Mouse (Mus musculus): ENCODE results near the gene Cdkn2aip. TPM values are rescaled to one million over a fixed set of nuclear protein-coding genes. Genes with fewer than 3 reads are reported as not detected.
A peak's percentile ranks its signal among the peaks of the same experiment; 100 is the strongest.

Cdkn2aip gene
- polyA plus RNA-seq, 1 experiment, result 4.0 TPM

GRCm38 (mm10) chr8:47718641-47719040 is 4.9 kb upstream of the Cdkn2aip start:
- Histone ChIP-seq H3K4me3 (replicated peaks; ENCODE audit: control insufficient read depth, low read depth, low read length) (no peak overlapping the region), H3K4me1 (ENCODE audit: control insufficient read depth, insufficient read depth, low read length) (no peaks in the 10 kb centered on the region), H3K27ac (ENCODE audit: control insufficient read depth, insufficient read depth, low read depth, low read length, poor library complexity) (no peak overlapping the region)
- 26% methylated on average over 11 of the region's 11 CpGs for WGBS
- TF ChIP-seq CTCF (IDR thresholded peaks at IDR 0.05; ENCODE audit: control insufficient read depth, insufficient read depth, low read length) (no peak), POLR2A (IDR thresholded peaks at IDR 0.05; ENCODE audit: borderline replicate concordance, control insufficient read depth, low read depth, low read length) (no peak)

- no peaks in the 10 kb centered on the region for H3K4me1 ChIP-seq (ENCODE audit: control insufficient read depth, insufficient read depth, low read length)
- TF ChIP-seq CTCF (IDR thresholded peaks at IDR 0.05; ENCODE audit: control insufficient read depth, insufficient read depth, low read length) (no peak), POLR2A (IDR thresholded peaks at IDR 0.05; ENCODE audit: borderline replicate concordance, control insufficient read depth, low read depth, low read length) (peak; percentile 35; the same call in 1 of the 2 replicates)
- under 1% methylated on average over 44 of the region's 44 CpGs for WGBS
- peak overlapping the region; percentile 99 for H3K27ac ChIP-seq (ENCODE audit: control insufficient read depth, insufficient read depth, low read depth, low read length, poor library complexity)
- peak overlapping the region; percentile 98 for H3K4me3 ChIP-seq (replicated peaks; ENCODE audit: control insufficient read depth, low read depth, low read length)
Observed at GRCm38 (mm10) chr8:47713171-47713663, 515 bp downstream of the Cdkn2aip start.

- Histone ChIP-seq H3K4me3 (replicated peaks; ENCODE audit: control insufficient read depth, low read depth, low read length) (no peak overlapping the region), H3K4me1 (ENCODE audit: control insufficient read depth, insufficient read depth, low read length) (no peaks in the 10 kb centered on the region), H3K27ac (ENCODE audit: control insufficient read depth, insufficient read depth, low read depth, low read length, poor library complexity) (no peak overlapping the region)
- 63% methylated on average over 5 of the region's 5 CpGs for WGBS
- TF ChIP-seq POLR2A (IDR thresholded peaks at IDR 0.05; ENCODE audit: borderline replicate concordance, control insufficient read depth, low read depth, low read length) (no peak), CTCF (IDR thresholded peaks at IDR 0.05; ENCODE audit: control insufficient read depth, insufficient read depth, low read length) (no peak)
Observed at GRCm38 (mm10) chr8:47708106-47708505, 5.6 kb downstream of the Cdkn2aip start.

GRCm38 (mm10) chr8:47706746-47707145 is 7.0 kb downstream of the Cdkn2aip start:
- H3K4me3 ChIP-seq (replicated peaks; ENCODE audit: control insufficient read depth, low read depth, low read length), result no peak overlapping the region
- WGBS, result 76% methylated on average over 8 of the region's 8 CpGs
- H3K27ac ChIP-seq (ENCODE audit: control insufficient read depth, insufficient read depth, low read depth, low read length, poor library complexity), result no peak overlapping the region
- H3K4me1 ChIP-seq (ENCODE audit: control insufficient read depth, insufficient read depth, low read length), result no peaks in the 10 kb centered on the region
- TF ChIP-seq CTCF (IDR thresholded peaks at IDR 0.05; ENCODE audit: control insufficient read depth, insufficient read depth, low read length), result no peak
- TF ChIP-seq POLR2A (IDR thresholded peaks at IDR 0.05; ENCODE audit: borderline replicate concordance, control insufficient read depth, low read depth, low read length), result no peak

- Histone ChIP-seq H3K27ac (ENCODE audit: control insufficient read depth, insufficient read depth, low read depth, low read length, poor library complexity) (no peak overlapping the region), H3K4me3 (replicated peaks; ENCODE audit: control insufficient read depth, low read depth, low read length) (no peak overlapping the region), H3K4me1 (ENCODE audit: control insufficient read depth, insufficient read depth, low read length) (no peaks in the 10 kb centered on the region)
- 56% methylated on average over 1 of the region's 1 CpGs for WGBS
- no peak for TF ChIP-seq POLR2A (IDR thresholded peaks at IDR 0.05; ENCODE audit: borderline replicate concordance, control insufficient read depth, low read depth, low read length)
- no peak for TF ChIP-seq CTCF (IDR thresholded peaks at IDR 0.05; ENCODE audit: control insufficient read depth, insufficient read depth, low read length)
Observed at GRCm38 (mm10) chr8:47702333-47702732, 11.4 kb downstream of the Cdkn2aip start.

- H3K27ac ChIP-seq (ENCODE audit: control insufficient read depth, insufficient read depth, low read depth, low read length, poor library complexity), result no peak overlapping the region
- 36% methylated on average over 1 of the region's 1 CpGs for WGBS
- no peak overlapping the region for H3K4me3 ChIP-seq (replicated peaks; ENCODE audit: control insufficient read depth, low read depth, low read length)
- H3K4me1 ChIP-seq (ENCODE audit: control insufficient read depth, insufficient read depth, low read length), result no peaks in the 10 kb centered on the region
- TF ChIP-seq CTCF (IDR thresholded peaks at IDR 0.05; ENCODE audit: control insufficient read depth, insufficient read depth, low read length) (no peak), POLR2A (IDR thresholded peaks at IDR 0.05; ENCODE audit: borderline replicate concordance, control insufficient read depth, low read depth, low read length) (no peak)
Observed at GRCm38 (mm10) chr8:47697696-47698095, 16.0 kb downstream of the Cdkn2aip start.

- Histone ChIP-seq H3K4me3 (replicated peaks; ENCODE audit: control insufficient read depth, low read depth, low read length) (no peak overlapping the region), H3K4me1 (ENCODE audit: control insufficient read depth, insufficient read depth, low read length) (no peaks in the 10 kb centered on the region), H3K27ac (ENCODE audit: control insufficient read depth, insufficient read depth, low read depth, low read length, poor library complexity) (no peak overlapping the region)
- 76% methylated on average over 5 of the region's 5 CpGs for WGBS
- no peak for TF ChIP-seq POLR2A (IDR thresholded peaks at IDR 0.05; ENCODE audit: borderline replicate concordance, control insufficient read depth, low read depth, low read length)
- TF ChIP-seq CTCF (IDR thresholded peaks at IDR 0.05; ENCODE audit: control insufficient read depth, insufficient read depth, low read length), result no peak
Observed at GRCm38 (mm10) chr8:47695431-47696105, 18.2 kb downstream of the Cdkn2aip start.

GRCm38 (mm10) chr8:47693119-47693518 is 20.6 kb downstream of the Cdkn2aip start:
- WGBS, result 11% methylated on average over 2 of the region's 2 CpGs
- Histone ChIP-seq H3K4me1 (ENCODE audit: control insufficient read depth, insufficient read depth, low read length) (no peaks in the 10 kb centered on the region; the same call in 1 of the 2 replicates), H3K27ac (ENCODE audit: control insufficient read depth, insufficient read depth, low read depth, low read length, poor library complexity) (no peak overlapping the region), H3K4me3 (replicated peaks; ENCODE audit: control insufficient read depth, low read depth, low read length) (no peak overlapping the region)
- TF ChIP-seq CTCF (IDR thresholded peaks at IDR 0.05; ENCODE audit: control insufficient read depth, insufficient read depth, low read length) (peak; percentile 62), POLR2A (IDR thresholded peaks at IDR 0.05; ENCODE audit: borderline replicate concordance, control insufficient read depth, low read depth, low read length) (no peak)
